Mouse (Mus musculus) heart, postnatal 0 days (tissue): Measurements from ENCODE around the gene Abca4.

ENCODE experiments used
- CTCF ChIP-seq: IDR thresholded peaks from 2 replicates; pipeline ENCODE4 v1.5.1; 2016; ENCODE audit warnings: antibody characterized with exemption, control low read depth, low read depth
- EP300 ChIP-seq: IDR thresholded peaks from 2 replicates; pipeline ENCODE4 v1.6.1; 2016; ENCODE audit warnings: antibody characterized with exemption, low read depth

DNA sequence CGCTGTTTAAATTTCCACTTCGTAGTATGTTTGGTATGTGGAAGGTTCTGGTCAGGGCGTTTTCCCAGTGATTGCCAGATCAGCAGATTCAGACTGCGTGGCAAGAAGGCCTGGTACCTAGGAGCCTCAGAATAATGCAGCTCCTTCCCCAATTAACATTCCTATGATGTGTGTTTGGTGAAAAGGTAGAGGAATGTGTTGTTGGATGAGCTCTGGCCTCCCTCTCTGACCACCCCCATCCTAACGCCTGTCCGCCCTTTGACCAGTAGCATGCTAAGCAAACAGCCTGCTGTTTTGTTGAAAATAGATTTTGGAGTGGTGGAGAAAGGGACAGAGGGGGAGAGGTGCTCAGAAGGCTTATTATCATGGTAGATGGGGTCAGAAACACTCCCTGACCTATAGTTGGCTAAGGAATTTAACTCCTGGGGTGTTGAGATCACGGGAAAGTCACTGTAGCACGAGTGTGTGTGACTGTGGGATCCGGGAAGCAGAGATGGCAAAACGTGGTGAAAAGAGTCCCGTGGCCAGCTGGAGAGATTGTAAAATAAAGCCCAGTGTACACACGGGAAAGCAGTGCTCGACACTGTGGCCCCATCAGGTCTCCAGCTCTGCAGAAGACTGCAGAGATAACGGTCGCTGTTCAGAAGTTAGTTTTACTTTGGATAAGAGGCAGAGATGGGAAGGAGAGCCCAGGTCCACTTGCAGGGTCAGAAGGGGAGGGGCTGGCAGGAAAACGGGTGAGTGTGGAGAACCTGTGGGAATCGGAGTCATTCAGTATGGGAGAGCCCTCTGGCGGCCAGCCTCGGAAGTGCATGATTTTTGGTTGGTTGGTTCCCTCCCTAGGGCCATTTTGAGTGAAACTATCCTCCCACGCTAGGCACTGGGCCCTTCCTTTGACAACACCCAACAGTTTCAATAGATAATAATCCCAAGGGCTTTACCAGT, 59.9 kb downstream of the Abca4 start:
- peak; percentile 78 for TF ChIP-seq CTCF
- no peak for TF ChIP-seq EP300
